11 mouse cellular contexts compared by ENCODE assay signal in the genomic region with DNA sequence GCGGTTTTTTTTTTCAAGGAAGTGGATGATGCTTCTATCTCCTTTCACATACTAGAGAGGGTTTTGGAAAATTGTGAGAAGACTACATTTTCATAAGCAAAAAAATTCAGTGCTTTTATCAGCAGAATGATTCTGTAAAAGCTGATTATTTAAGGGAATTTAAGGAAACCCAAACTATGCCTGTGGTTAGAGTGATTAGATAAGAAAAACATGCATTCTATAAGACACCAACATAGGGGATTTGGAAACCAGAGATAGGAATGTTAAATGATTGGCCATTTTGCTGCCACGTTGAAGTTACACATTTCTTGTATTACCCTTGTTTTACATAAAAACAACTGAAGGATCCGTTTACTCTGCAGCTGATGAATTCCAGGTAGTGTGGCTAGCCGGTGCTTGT. TPM values are rescaled to one million over a fixed set of nuclear protein-coding genes. Genes with fewer than 3 reads are reported as not detected.
DNase-seq lines count a peak whose midpoint lies in the region; ATAC-seq and TF ChIP-seq lines count a peak whose summit lies in the region.
"Had no signal": no experiment of that assay in that cellular context is flagged by ENCODE, and none has a peak within 500 bp of the region (broad histone marks: within the 10 kb centered on the region; RNA-seq: fewer than 3 reads in every experiment).

No protein-coding gene starts in this region.

- H3K9ac ChIP-seq in forebrain, embryonic 14.5 days (ENCODE audit: low read length) = no peak overlapping the region
- H3K9ac ChIP-seq in forebrain, embryonic 13.5 days = no peak overlapping the region
- no peak overlapping the region for H3K9ac ChIP-seq in kidney, postnatal 0 days (ENCODE audit: low read depth, low read length)
- H3K9ac ChIP-seq in limb, embryonic 11.5 days (ENCODE audit: low read length) = no peak overlapping the region

- no peak for DNase-seq in forebrain, embryonic 14.5 days (ENCODE audit: low spot score)
- no peak for DNase-seq in kidney, postnatal 0 days (ENCODE audit: low spot score)
- DNase-seq in kidney, postnatal 10 days = no peak
- no peak for DNase-seq in G1E (ENCODE audit: low spot score)
- no peak for DNase-seq in limb, embryonic 11.5 days (ENCODE audit: low spot score)
- DNase-seq in T-cell, adult 2 months (ENCODE audit: low spot score) = no peak
- no peak for DNase-seq in frontal cortex, adult 2 months (ENCODE audit: extremely low spot score in 1 of 2, low spot score in 1 of 2)
- DNase-seq: cerebellum, postnatal 25 days; kidney, postnatal 36 days; retina, postnatal 1 day had no signal

- H3K36me3 ChIP-seq in forebrain, embryonic 14.5 days (ENCODE audit: control insufficient read depth, insufficient read depth, low read length) = no peaks in the 10 kb centered on the region
- H3K36me3 ChIP-seq in forebrain, embryonic 13.5 days (ENCODE audit: poor library complexity, severe bottlenecking) = no peaks in the 10 kb centered on the region
- H3K36me3 ChIP-seq in kidney, postnatal 0 days (ENCODE audit: insufficient read depth, low read length) = no peaks in the 10 kb centered on the region
- no peaks in the 10 kb centered on the region for H3K36me3 ChIP-seq in G1E (replicated peaks)
- H3K36me3 ChIP-seq in limb, embryonic 11.5 days (ENCODE audit: control insufficient read depth, insufficient read depth, low read length) = no peaks in the 10 kb centered on the region

- peaks cover 17% of the 10 kb centered on the region for H3K4me1 ChIP-seq in forebrain, embryonic 14.5 days (ENCODE audit: control insufficient read depth, insufficient read depth, low read length)
- peaks cover 26% of the 10 kb centered on the region for H3K4me1 ChIP-seq in forebrain, embryonic 13.5 days
- H3K4me1 ChIP-seq in kidney, postnatal 0 days (replicated peaks; ENCODE audit: insufficient read depth, low read length) = no peaks in the 10 kb centered on the region
- peaks cover 50% of the 10 kb centered on the region for H3K4me1 ChIP-seq in G1E (ENCODE audit: insufficient read depth, low read depth, low read length)
- H3K4me1 ChIP-seq in limb, embryonic 11.5 days (ENCODE audit: control insufficient read depth, insufficient read depth, low read length) = 0 out of 2 replicates have a peak, but pooled peaks cover 6% of the 10 kb centered on the region

- WGBS in forebrain, embryonic 14.5 days = 61% methylated on average over 4 of the region's 4 CpGs
- 61% methylated on average over 4 of the region's 4 CpGs for WGBS in forebrain, embryonic 13.5 days
- WGBS in kidney, postnatal 0 days = 46% methylated on average over 4 of the region's 4 CpGs
- 23% methylated on average over 4 of the region's 4 CpGs for WGBS in limb, embryonic 11.5 days

- no peak overlapping the region for H3K27ac ChIP-seq in forebrain, embryonic 14.5 days (ENCODE audit: low read depth, low read length)
- H3K27ac ChIP-seq in forebrain, embryonic 13.5 days = no peak overlapping the region
- no peak overlapping the region for H3K27ac ChIP-seq in kidney, postnatal 0 days
- H3K27ac ChIP-seq in limb, embryonic 11.5 days (replicated peaks; ENCODE audit: low read depth, low read length) = no peak overlapping the region

- ATAC-seq in forebrain, embryonic 14.5 days = no peak
- ATAC-seq in forebrain, embryonic 13.5 days = no peak
- no peak for ATAC-seq in kidney, postnatal 0 days (replicated peaks; ENCODE audit: low FRiP score, low read depth)
- ATAC-seq in G1E (ENCODE audit: extremely low read depth, insufficient number of reproducible peaks, low FRiP score, poor library complexity, severe bottlenecking) = peak; percentile 67
- no peak for ATAC-seq in limb, embryonic 11.5 days (ENCODE audit: insufficient number of reproducible peaks, low FRiP score, low TSS enrichment, low read depth)

- no peak overlapping the region for H3K4me3 ChIP-seq in forebrain, embryonic 14.5 days (ENCODE audit: low read depth, low read length)
- no peak overlapping the region for H3K4me3 ChIP-seq in forebrain, embryonic 13.5 days
- 0 out of 2 replicates have a peak overlapping the region, but pooled peaks have one; percentile 91 for H3K4me3 ChIP-seq in kidney, postnatal 0 days (replicated peaks; ENCODE audit: low read depth, low read length)
- H3K4me3 ChIP-seq in G1E (ENCODE audit: low read depth, low read length) = no peak overlapping the region
- no peak overlapping the region for H3K4me3 ChIP-seq in limb, embryonic 11.5 days (ENCODE audit: low read depth, low read length)

- H3K9me3 ChIP-seq in forebrain, embryonic 14.5 days (replicated peaks; ENCODE audit: control insufficient read depth, low read length) = no peaks in the 10 kb centered on the region
- H3K9me3 ChIP-seq in forebrain, embryonic 13.5 days (replicated peaks) = no peaks in the 10 kb centered on the region
- H3K9me3 ChIP-seq in kidney, postnatal 0 days (replicated peaks; ENCODE audit: low read length) = no peaks in the 10 kb centered on the region
- H3K9me3 ChIP-seq in G1E (replicated peaks) = no peaks in the 10 kb centered on the region
- no peaks in the 10 kb centered on the region for H3K9me3 ChIP-seq in limb, embryonic 11.5 days (ENCODE audit: control insufficient read depth, low read length)

- TF ChIP-seq CTCF in kidney, postnatal 0 days (IDR thresholded peaks at IDR 0.05; ENCODE audit: low read depth) = no peak
- TF ChIP-seq CTCF in G1E (IDR thresholded peaks at IDR 0.05; ENCODE audit: low read depth, low read length) = no peak

- peak overlapping the region; percentile 60; the same call in 1 of the 2 replicates for H3K4me2 ChIP-seq in forebrain, embryonic 14.5 days (ENCODE audit: low read length)
- no peak overlapping the region for H3K4me2 ChIP-seq in forebrain, embryonic 13.5 days
- H3K4me2 ChIP-seq in kidney, postnatal 0 days (ENCODE audit: low read length) = peak overlapping the region; percentile 80; the same call in 1 of the 2 replicates
- H3K4me2 ChIP-seq in limb, embryonic 11.5 days (ENCODE audit: low read depth, severe bottlenecking) = peak overlapping the region; percentile 40

- H3K27me3 ChIP-seq in forebrain, embryonic 14.5 days (replicated peaks; ENCODE audit: control insufficient read depth, insufficient read depth, low read length) = no peaks in the 10 kb centered on the region
- H3K27me3 ChIP-seq in forebrain, embryonic 13.5 days = no peaks in the 10 kb centered on the region
- H3K27me3 ChIP-seq in kidney, postnatal 0 days (ENCODE audit: insufficient read depth, low read length) = no peaks in the 10 kb centered on the region
- no peaks in the 10 kb centered on the region for H3K27me3 ChIP-seq in G1E (ENCODE audit: insufficient read depth, low read length)
- H3K27me3 ChIP-seq in limb, embryonic 11.5 days (ENCODE audit: control insufficient read depth, insufficient read depth, low read length) = no peaks in the 10 kb centered on the region

RNA-seq across cellular contexts. Expression of a gene that starts 2.7 kb away (rescaled TPM):
- polyA plus RNA-seq in forebrain, embryonic 14.5 days (2014; fragmentation: Nextera tagmentation; extraction: Ambion mirVana) = 23.5 and 30.6 TPM in 2 replicates
- polyA plus RNA-seq in forebrain, embryonic 13.5 days (2015; fragmentation: Nextera tagmentation; extraction: Ambion mirVana) = 26.7 and 30.1 TPM in 2 replicates
- 18.3 and 19.0 TPM in 2 replicates for polyA plus RNA-seq in kidney, postnatal 0 days (2015; fragmentation: Nextera tagmentation; extraction: Ambion mirVana)
- total RNA-seq in G1E (2014; fragmentation: Nextera tagmentation) (30.2 and 37.8 TPM in 2 replicates), G1E (2017) (22.4 and 26.4 TPM in 2 replicates)
- 3.3 and 3.7 TPM in 2 replicates for polyA plus RNA-seq in G1E (2012)
- polyA plus RNA-seq in limb, embryonic 11.5 days (2014; fragmentation: Nextera tagmentation; extraction: Ambion mirVana) = 76.0 and 83.1 TPM in 2 replicates
- 24.6 and 26.0 TPM in 2 replicates for polyA plus RNA-seq in frontal cortex, adult 2 months (2012; rRNA removed)
